Mouse (Mus musculus) brain, embryonic 14.5 days (tissue): ENCODE results near the gene Dnmt3b. TPM values are rescaled to one million over a fixed set of nuclear protein-coding genes. Genes with fewer than 3 reads are reported as not detected.
"Not testable (repeated sequence)": the region's sequence is repeated elsewhere in the genome, so short reads cannot be mapped to it uniquely, and the experiment has no call there.

Experiments
- DNase-seq: peaks from one replicate; pipeline ENCODE4 v3.0.0-alpha.2; 2011; ENCODE audit warnings: low read depth
- CTCF ChIP-seq: fragments of 200-500 bp; IDR thresholded peaks from 2 replicates; pipeline ENCODE4 v1.5.1; 2012; ENCODE audit warnings: inconsistent platforms, mild to moderate bottlenecking, moderate library complexity, borderline replicate concordance; ENCODE audit not compliant: insufficient read depth, insufficient read length; ENCODE audit errors: extremely low read depth
- POLR2A ChIP-seq: fragments of 200-500 bp; IDR thresholded peaks from 2 replicates; pipeline ENCODE4 v1.6.1; 2012; ENCODE audit warnings: mild to moderate bottlenecking, inconsistent platforms, borderline replicate concordance; ENCODE audit not compliant: poor library complexity, insufficient read depth, insufficient read length, severe bottlenecking; ENCODE audit errors: extremely low read depth
- polyA plus RNA-seq: library from polyadenylated mRNA; depleted of rRNA; stranded (reverse); fragments of >200 nt; gene quantifications from 2 replicates; pipeline ENCODE4 v1.2.3, GENCODE M21; 2012

The Dnmt3b gene
- polyA plus RNA-seq, 1 experiment = 4.7 TPM

GRCm38 (mm10) chr2:153676944-153677343, 27.7 kb downstream of the Dnmt3b start:
- TF ChIP-seq CTCF (no peak), POLR2A (no peak)
- DNase-seq = no peak

- DNase-seq = no peak
- TF ChIP-seq POLR2A (no peak), CTCF (no peak)
Measured at GRCm38 (mm10) chr2:153677550-153677949, 28.3 kb downstream of the Dnmt3b start.

- DNase-seq = no peak
- TF ChIP-seq POLR2A = no peak
- no peak for TF ChIP-seq CTCF
Measured at GRCm38 (mm10) chr2:153679959-153680358, 30.7 kb downstream of the Dnmt3b start.

- DNase-seq = not testable (repeated sequence)
Measured at GRCm38 (mm10) chr2:153693413-153693812, 44.2 kb downstream of the Dnmt3b start.

GRCm38 (mm10) chr2:153694462-153695085, 45.3 kb downstream of the Dnmt3b start:
- TF ChIP-seq POLR2A (no peak), CTCF (peak; percentile 52)
- DNase-seq = peak; percentile 14

GRCm38 (mm10) chr2:153696352-153696751, 47.1 kb downstream of the Dnmt3b start, which contains the start of gene Dnmt3c:
Gene Dnmt3c (plus strand): TSS chr2:153696652.
- no peak for TF ChIP-seq CTCF
- TF ChIP-seq POLR2A = no peak
- DNase-seq = no peak

- DNase-seq = peak; percentile 40
- TF ChIP-seq POLR2A (no peak), CTCF (no peak)
Measured at GRCm38 (mm10) chr2:153703389-153703788, 54.1 kb downstream of the Dnmt3b start.

- peak; percentile 58 for DNase-seq
Measured at GRCm38 (mm10) chr2:153710701-153711330, 61.6 kb downstream of the Dnmt3b start.

GRCm38 (mm10) chr2:153712646-153713091, 63.4 kb downstream of the Dnmt3b start:
- no peak for TF ChIP-seq POLR2A
- no peak for TF ChIP-seq CTCF
- DNase-seq = peak; percentile 86

More at GRCm38 (mm10) chr2:153710701-153711330, 61.6 kb downstream of the Dnmt3b start:
- TF ChIP-seq POLR2A = no peak
- peak; percentile 71; the same call in 1 of the 2 replicates for TF ChIP-seq CTCF

GRCm38 (mm10) chr2:153713227-153713626, 64.0 kb downstream of the Dnmt3b start:
- DNase-seq = peak; percentile 91
- TF ChIP-seq POLR2A (no peak), CTCF (no peak)

- DNase-seq = not testable (repeated sequence)
Measured at GRCm38 (mm10) chr2:153717861-153718260, 68.6 kb downstream of the Dnmt3b start.

- no peak for DNase-seq
- TF ChIP-seq CTCF (no peak), POLR2A (no peak)
Measured at GRCm38 (mm10) chr2:153723098-153723497, 73.8 kb downstream of the Dnmt3b start.

GRCm38 (mm10) chr2:153724424-153724823, 75.2 kb downstream of the Dnmt3b start:
- no peak for DNase-seq
- no peak for TF ChIP-seq CTCF
- TF ChIP-seq POLR2A = no peak
